Mouse (Mus musculus): ENCODE results near the gene Rasgrp2. TPM values are rescaled to one million over a fixed set of nuclear protein-coding genes. Genes with fewer than 3 reads are reported as not detected.

Rasgrp2 gene
- polyA plus RNA-seq, 1 experiment from 2014 or later = 47.8 TPM

GRCm38 (mm10) chr19:6445761-6446423, 46.8 kb downstream of the Rasgrp2 start:
- no peak overlapping the region for H3K9ac ChIP-seq (replicated peaks; ENCODE audit: low read depth, low read length)
- no peak overlapping the region for H3K4me2 ChIP-seq (replicated peaks; ENCODE audit: low read depth, low read length)
- peaks cover 2% of the 10 kb centered on the region; the same call in 1 of the 2 replicates for H3K4me1 ChIP-seq (ENCODE audit: control insufficient read depth, insufficient read depth, low read length)
- H3K27ac ChIP-seq (ENCODE audit: low read length) = no peak overlapping the region
- ATAC-seq (ENCODE audit: insufficient number of reproducible peaks, insufficient read depth, low FRiP score, low read depth) = peak; percentile 47; the same call in 1 of the 2 replicates
- WGBS = 49% methylated on average over 10 of the region's 10 CpGs
- no peaks in the 10 kb centered on the region for H3K36me3 ChIP-seq (ENCODE audit: control insufficient read depth, insufficient read depth, low read length)
- H3K27me3 ChIP-seq (ENCODE audit: control insufficient read depth, insufficient read depth, low read length) = no peaks in the 10 kb centered on the region
- H3K4me3 ChIP-seq (ENCODE audit: low read depth, low read length) = no peak overlapping the region
- no peaks in the 10 kb centered on the region for H3K9me3 ChIP-seq (ENCODE audit: control insufficient read depth, low read depth, low read length)

- no peak for ATAC-seq (ENCODE audit: insufficient number of reproducible peaks, insufficient read depth, low FRiP score, low read depth)
- H3K4me2 ChIP-seq (replicated peaks; ENCODE audit: low read depth, low read length) = no peak overlapping the region
- 57% methylated on average over 7 of the region's 7 CpGs for WGBS
These were observed 47.7 kb downstream of the Rasgrp2 start for GRCm38 (mm10) chr19:6446736-6447437.

DNA sequence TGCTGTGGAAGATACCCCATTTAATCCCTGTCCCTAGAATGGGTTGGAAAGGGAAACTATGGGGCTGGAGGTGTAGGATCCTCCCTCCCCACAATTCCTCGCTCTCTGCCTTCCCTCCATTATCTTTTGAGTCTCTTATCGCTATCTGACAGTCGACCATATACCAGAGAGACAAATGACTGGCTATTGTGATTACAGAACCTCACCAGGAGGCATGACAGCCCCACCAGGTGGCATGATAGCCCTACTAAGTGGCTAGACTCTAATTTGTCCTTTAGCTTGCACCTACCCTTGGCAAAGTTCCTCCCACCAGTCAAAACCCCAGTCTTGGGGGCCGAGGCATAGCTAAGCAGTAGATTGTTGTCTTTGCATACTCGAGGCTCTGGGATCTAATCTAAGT, 49.6 kb downstream of the Rasgrp2 start:
- Histone ChIP-seq H3K4me1 (ENCODE audit: control insufficient read depth, insufficient read depth, low read length) (peaks cover 6% of the 10 kb centered on the region; the same call in 1 of the 2 replicates), H3K27me3 (ENCODE audit: control insufficient read depth, insufficient read depth, low read length) (no peaks in the 10 kb centered on the region), H3K9me3 (ENCODE audit: control insufficient read depth, low read depth, low read length) (no peaks in the 10 kb centered on the region), H3K4me2 (replicated peaks; ENCODE audit: low read depth, low read length) (peak overlapping the region; percentile 13; the same call in 1 of the 2 replicates), H3K9ac (replicated peaks; ENCODE audit: low read depth, low read length) (no peak overlapping the region), H3K4me3 (ENCODE audit: low read depth, low read length) (no peak overlapping the region), H3K36me3 (ENCODE audit: control insufficient read depth, insufficient read depth, low read length) (no peaks in the 10 kb centered on the region), H3K27ac (ENCODE audit: low read length) (no peak overlapping the region)
- 29% methylated on average over 5 of the region's 5 CpGs for WGBS
- ATAC-seq (ENCODE audit: insufficient number of reproducible peaks, insufficient read depth, low FRiP score, low read depth) = no peak

More at GRCm38 (mm10) chr19:6446736-6447437, 47.7 kb downstream of the Rasgrp2 start:
- Histone ChIP-seq H3K36me3 (ENCODE audit: control insufficient read depth, insufficient read depth, low read length) (no peaks in the 10 kb centered on the region), H3K27ac (ENCODE audit: low read length) (no peak overlapping the region), H3K9me3 (ENCODE audit: control insufficient read depth, low read depth, low read length) (no peaks in the 10 kb centered on the region), H3K9ac (replicated peaks; ENCODE audit: low read depth, low read length) (no peak overlapping the region), H3K27me3 (ENCODE audit: control insufficient read depth, insufficient read depth, low read length) (no peaks in the 10 kb centered on the region), H3K4me3 (ENCODE audit: low read depth, low read length) (no peak overlapping the region), H3K4me1 (ENCODE audit: control insufficient read depth, insufficient read depth, low read length) (peaks cover 2% of the 10 kb centered on the region; the same call in 1 of the 2 replicates)

DNA sequence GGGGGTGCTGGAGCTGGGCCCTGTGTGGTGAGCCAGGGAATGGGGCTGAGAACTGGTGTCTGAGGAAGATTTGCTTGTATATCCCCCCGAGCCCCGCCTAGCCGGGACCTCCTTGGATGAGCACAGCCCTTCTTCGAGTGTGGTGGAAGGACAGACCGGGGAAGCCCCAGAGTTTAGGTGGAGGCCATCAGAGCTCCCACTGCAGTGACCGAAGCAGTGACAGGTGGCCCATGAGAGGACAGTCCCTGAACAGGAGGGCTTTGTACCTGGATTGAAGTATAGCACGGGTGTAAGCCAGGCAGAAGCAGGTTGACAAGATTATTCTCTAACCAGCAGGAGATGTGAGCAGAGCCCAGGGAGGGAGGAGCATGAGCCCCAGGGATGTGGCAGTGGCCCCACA, 50.7 kb downstream of the Rasgrp2 start:
- no peaks in the 10 kb centered on the region for H3K27me3 ChIP-seq (ENCODE audit: control insufficient read depth, insufficient read depth, low read length)
- no peak overlapping the region for H3K9ac ChIP-seq (replicated peaks; ENCODE audit: low read depth, low read length)
- H3K27ac ChIP-seq (ENCODE audit: low read length) = no peak overlapping the region
- no peak overlapping the region for H3K4me3 ChIP-seq (ENCODE audit: low read depth, low read length)
- peaks cover 6% of the 10 kb centered on the region; the same call in 1 of the 2 replicates for H3K4me1 ChIP-seq (ENCODE audit: control insufficient read depth, insufficient read depth, low read length)
- H3K36me3 ChIP-seq (ENCODE audit: control insufficient read depth, insufficient read depth, low read length) = no peaks in the 10 kb centered on the region
- 69% methylated on average over 7 of the region's 7 CpGs for WGBS
- no peak overlapping the region for H3K4me2 ChIP-seq (replicated peaks; ENCODE audit: low read depth, low read length)
- no peak for ATAC-seq (ENCODE audit: insufficient number of reproducible peaks, insufficient read depth, low FRiP score, low read depth)
- no peaks in the 10 kb centered on the region for H3K9me3 ChIP-seq (ENCODE audit: control insufficient read depth, low read depth, low read length)

DNA sequence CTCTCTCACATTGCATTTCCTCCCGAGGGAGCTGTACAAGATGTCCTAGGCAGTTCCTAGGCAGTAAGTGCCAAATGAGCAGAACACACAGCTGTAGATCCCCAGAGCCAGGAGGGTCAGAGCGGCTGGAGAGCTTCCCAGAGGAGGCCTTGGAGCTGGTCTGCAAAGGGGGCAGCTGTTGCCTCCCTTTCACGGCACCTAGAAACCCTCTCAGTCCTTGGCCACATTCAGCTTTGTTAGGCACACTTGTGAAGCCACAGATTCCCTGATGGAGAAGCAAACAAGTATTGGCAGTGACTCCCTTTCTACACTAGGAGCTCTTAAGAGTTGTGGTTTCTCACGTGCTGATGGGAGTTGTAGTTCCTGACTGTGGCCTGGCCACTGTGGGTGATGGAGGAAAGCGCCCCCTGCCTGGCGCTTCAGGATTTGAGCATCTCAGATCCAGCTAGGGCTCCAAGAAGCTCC, 52.9 kb downstream of the Rasgrp2 start:
- 23% methylated on average over 6 of the region's 6 CpGs for WGBS
- Histone ChIP-seq H3K9me3 (ENCODE audit: control insufficient read depth, low read depth, low read length) (no peaks in the 10 kb centered on the region), H3K9ac (replicated peaks; ENCODE audit: low read depth, low read length) (no peak overlapping the region), H3K36me3 (ENCODE audit: control insufficient read depth, insufficient read depth, low read length) (no peaks in the 10 kb centered on the region), H3K4me3 (ENCODE audit: low read depth, low read length) (no peak overlapping the region), H3K4me2 (replicated peaks; ENCODE audit: low read depth, low read length) (no peak overlapping the region), H3K27ac (ENCODE audit: low read length) (no peak overlapping the region), H3K27me3 (ENCODE audit: control insufficient read depth, insufficient read depth, low read length) (no peaks in the 10 kb centered on the region), H3K4me1 (ENCODE audit: control insufficient read depth, insufficient read depth, low read length) (peaks cover 3% of the 10 kb centered on the region; the same call in 1 of the 2 replicates)
- ATAC-seq (ENCODE audit: insufficient number of reproducible peaks, insufficient read depth, low FRiP score, low read depth) = peak; percentile 72

- Histone ChIP-seq H3K9ac (replicated peaks; ENCODE audit: low read depth, low read length) (no peak overlapping the region), H3K4me1 (ENCODE audit: control insufficient read depth, insufficient read depth, low read length) (0 out of 2 replicates have a peak, but pooled peaks cover 3% of the 10 kb centered on the region), H3K4me3 (ENCODE audit: low read depth, low read length) (no peak overlapping the region), H3K4me2 (replicated peaks; ENCODE audit: low read depth, low read length) (no peak overlapping the region), H3K27ac (ENCODE audit: low read length) (no peak overlapping the region), H3K36me3 (ENCODE audit: control insufficient read depth, insufficient read depth, low read length) (no peaks in the 10 kb centered on the region), H3K9me3 (ENCODE audit: control insufficient read depth, low read depth, low read length) (no peaks in the 10 kb centered on the region), H3K27me3 (ENCODE audit: control insufficient read depth, insufficient read depth, low read length) (no peaks in the 10 kb centered on the region)
- WGBS = 38% methylated on average over 9 of the region's 9 CpGs
- ATAC-seq (ENCODE audit: insufficient number of reproducible peaks, insufficient read depth, low FRiP score, low read depth) = no peak
These were observed 53.7 kb downstream of the Rasgrp2 start for GRCm38 (mm10) chr19:6452672-6453310.

DNA sequence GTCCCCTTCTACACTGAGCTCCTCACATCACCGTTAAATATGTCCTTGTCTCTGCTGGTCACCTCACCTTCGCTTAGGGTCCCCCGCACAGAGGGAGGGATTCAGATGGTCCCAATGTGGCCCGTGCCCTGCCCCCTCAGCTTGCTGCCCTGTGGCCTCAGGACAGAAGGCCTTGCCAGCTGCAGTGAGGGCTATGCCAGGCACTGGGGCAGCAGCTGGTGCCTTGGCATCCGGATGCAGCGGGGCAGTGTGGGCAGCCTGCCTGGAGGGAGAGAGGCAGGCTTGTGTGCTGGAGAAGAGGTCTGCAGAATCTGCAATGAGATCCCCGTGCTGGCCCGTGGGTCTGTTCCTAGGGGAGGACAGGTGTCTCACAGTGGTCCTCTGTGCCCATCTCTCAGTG, 54.2 kb downstream of the Rasgrp2 start:
- H3K4me1 ChIP-seq (ENCODE audit: control insufficient read depth, insufficient read depth, low read length) = 0 out of 2 replicates have a peak, but pooled peaks cover 3% of the 10 kb centered on the region
- H3K4me2 ChIP-seq (replicated peaks; ENCODE audit: low read depth, low read length) = no peak overlapping the region
- no peak overlapping the region for H3K4me3 ChIP-seq (ENCODE audit: low read depth, low read length)
- no peak overlapping the region for H3K27ac ChIP-seq (ENCODE audit: low read length)
- H3K9me3 ChIP-seq (ENCODE audit: control insufficient read depth, low read depth, low read length) = no peaks in the 10 kb centered on the region
- H3K27me3 ChIP-seq (ENCODE audit: control insufficient read depth, insufficient read depth, low read length) = no peaks in the 10 kb centered on the region
- no peak for ATAC-seq (ENCODE audit: insufficient number of reproducible peaks, insufficient read depth, low FRiP score, low read depth)
- 88% methylated on average over 8 of the region's 8 CpGs for WGBS
- H3K9ac ChIP-seq (replicated peaks; ENCODE audit: low read depth, low read length) = no peak overlapping the region
- no peaks in the 10 kb centered on the region for H3K36me3 ChIP-seq (ENCODE audit: control insufficient read depth, insufficient read depth, low read length)

DNA sequence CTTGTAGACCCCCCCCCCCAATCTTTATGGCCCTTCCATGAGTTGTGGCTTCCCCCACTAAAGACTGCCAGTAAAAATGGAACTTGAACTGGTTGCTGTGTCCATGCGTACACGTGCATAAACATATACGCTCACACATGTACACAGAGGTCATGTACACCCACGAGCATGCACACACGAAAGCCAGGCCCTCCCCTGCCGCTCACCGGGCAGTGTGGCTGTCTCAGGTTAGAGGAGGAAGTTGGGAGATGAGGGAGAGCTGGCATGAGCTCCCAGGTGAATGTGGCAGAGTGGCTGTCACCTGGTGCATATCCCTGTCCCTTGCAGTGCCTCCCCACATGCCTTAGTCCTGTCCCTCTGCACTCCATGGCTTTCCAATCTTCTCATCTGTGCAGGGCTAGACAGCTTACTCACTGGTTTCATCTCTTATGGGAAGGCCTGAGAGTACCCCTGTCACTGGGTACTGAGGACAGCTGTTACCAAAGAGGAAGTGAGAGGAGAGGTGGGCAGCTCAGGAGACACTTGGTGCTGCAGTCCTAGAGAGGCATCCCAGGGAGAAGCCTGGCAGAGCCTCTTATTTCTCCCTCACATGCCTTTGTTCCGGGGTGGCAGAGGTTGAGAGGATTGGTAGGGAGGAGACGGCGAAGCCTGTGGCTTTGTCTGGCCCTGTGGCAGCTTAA, 55.0 kb downstream of the Rasgrp2 start:
- Histone ChIP-seq H3K9me3 (ENCODE audit: control insufficient read depth, low read depth, low read length) (no peaks in the 10 kb centered on the region), H3K9ac (replicated peaks; ENCODE audit: low read depth, low read length) (no peak overlapping the region), H3K4me2 (replicated peaks; ENCODE audit: low read depth, low read length) (no peak overlapping the region), H3K4me3 (ENCODE audit: low read depth, low read length) (no peak overlapping the region), H3K27ac (ENCODE audit: low read length) (no peak overlapping the region), H3K27me3 (ENCODE audit: control insufficient read depth, insufficient read depth, low read length) (no peaks in the 10 kb centered on the region), H3K4me1 (ENCODE audit: control insufficient read depth, insufficient read depth, low read length) (0 out of 2 replicates have a peak, but pooled peaks cover 3% of the 10 kb centered on the region), H3K36me3 (ENCODE audit: control insufficient read depth, insufficient read depth, low read length) (no peaks in the 10 kb centered on the region)
- WGBS = 76% methylated on average over 10 of the region's 10 CpGs
- ATAC-seq (ENCODE audit: insufficient number of reproducible peaks, insufficient read depth, low FRiP score, low read depth) = no peak
